Mouse (Mus musculus): ENCODE data around the gene Ing1. TPM values are rescaled to one million over a fixed set of nuclear protein-coding genes. Genes with fewer than 3 reads are reported as not detected.

The Ing1 gene
- polyA plus RNA-seq, 1 experiment from 2014 or later: 87.0 TPM

DNA sequence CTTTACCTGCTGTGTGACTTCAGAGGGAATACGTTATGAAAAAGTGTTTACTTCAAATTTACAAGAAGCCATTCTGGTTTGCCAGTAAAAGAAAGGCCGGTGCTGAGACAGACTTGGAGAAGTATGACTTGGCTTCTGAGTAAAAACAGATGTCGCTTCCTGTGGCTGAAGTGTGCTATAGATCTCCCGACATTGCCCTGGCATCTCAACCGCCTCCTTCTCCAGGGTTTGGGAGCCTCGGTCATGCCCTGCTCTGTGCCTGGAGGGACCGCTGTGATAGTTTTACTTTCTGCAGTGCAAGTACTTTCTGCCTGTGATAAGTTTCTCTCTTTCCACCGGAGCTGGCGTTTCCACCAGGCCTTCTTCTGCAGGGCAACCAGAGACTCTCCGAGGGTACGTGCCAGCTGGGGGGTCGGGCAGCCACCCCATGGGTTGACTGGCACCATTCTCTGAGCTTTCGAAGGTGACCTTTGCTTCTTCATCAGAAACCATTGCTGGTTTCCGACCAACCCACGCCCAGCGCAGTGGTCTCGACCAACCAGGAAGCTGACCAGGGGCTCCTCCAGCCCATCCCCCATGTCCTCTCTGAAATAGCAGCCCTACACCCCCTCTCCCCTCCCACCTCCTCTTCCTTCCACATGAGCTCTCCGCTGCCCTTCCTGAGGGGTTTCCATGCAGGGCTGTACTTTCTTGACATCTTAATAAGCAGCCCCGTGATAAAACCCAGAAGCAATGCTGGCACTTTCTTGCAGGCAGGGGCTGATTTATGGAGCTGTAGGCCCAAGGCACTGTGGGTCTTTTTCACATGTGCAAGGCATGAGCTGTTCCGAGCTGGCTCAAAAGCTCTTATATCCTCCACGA lies 30.4 kb downstream of the Ing1 start:
- no peak for DNase-seq (ENCODE audit: low spot score)

DNA sequence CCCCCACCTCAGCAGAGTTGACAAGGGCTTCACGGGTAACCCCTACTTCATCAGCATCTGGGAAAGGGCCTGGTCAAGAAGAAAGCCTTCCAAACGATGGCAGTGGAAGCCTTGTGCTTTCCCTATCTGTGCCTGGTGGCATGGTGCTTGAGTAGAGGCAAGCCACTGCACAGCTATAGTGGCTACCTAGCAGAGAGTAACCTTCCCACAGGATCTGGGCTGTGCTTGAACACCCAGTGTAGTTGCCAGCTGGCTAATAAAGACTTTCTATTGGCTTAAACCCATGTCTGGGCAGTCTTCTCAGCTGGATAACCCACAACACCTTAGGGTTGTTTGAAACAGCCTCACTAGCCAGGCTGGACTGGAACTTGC lies 31.0 kb downstream of the Ing1 start:
- no peak for DNase-seq (ENCODE audit: low spot score)

GRCm38 (mm10) chr8:11591837-11592236 lies 36.5 kb downstream of the Ing1 start:
- no peak for DNase-seq (ENCODE audit: low spot score)

DNA sequence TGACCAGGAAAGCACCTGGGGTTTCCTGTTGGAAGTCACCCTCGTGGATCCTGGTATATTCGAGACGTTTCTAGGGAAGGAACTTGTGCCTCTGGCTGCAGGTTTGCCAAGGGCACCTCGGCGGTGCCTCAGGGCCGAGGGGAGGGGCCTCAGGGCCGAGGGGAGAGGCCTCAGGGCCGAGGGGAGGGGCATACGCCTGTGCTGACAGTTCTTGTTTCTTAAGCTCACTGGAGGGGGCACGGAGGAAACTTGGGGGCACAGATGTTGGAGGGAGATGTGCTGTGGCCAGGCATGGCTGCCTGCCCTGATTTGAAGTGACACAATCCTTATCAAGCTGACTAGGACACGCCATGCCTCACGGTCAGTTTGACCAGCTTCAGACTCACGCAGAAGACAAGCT lies 36.9 kb downstream of the Ing1 start:
- peak; percentile 33 for DNase-seq (ENCODE audit: low spot score)

DNA sequence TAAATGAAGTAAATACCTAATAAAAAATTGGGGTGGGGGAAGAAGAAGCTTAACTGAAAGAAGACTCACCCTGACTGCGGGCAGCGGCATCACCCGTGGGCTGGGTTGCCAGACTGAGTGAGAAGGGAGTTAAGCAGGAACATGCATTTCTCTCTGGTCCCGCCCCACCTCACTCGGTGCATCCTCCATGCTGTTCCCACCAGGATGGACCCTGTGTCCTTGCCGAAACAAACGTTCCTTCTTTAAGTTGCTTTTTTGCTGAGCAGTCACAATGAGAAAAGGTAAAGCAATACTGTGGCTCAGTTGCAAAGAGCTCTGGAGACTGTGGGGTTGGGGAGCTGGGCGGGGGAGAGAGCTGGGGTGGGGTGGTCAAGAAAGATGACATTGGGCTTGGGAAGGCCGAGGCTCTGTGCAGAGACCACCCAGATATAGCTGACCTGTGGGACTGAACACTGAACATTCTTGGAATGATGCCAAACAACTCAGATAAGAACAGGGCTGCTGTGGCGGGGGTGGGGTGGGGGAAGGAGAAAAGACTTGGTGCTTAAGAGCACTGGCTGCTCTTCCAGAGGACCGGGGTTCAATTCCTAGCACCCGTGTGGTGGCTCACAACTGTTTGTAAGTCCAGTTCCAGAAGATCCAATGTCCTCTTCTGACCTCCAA lies 38.0 kb downstream of the Ing1 start:
- no peak for DNase-seq (ENCODE audit: low spot score)

GRCm38 (mm10) chr8:11600301-11600951 lies 45.1 kb downstream of the Ing1 start:
- no peak for DNase-seq (ENCODE audit: low spot score)

DNA sequence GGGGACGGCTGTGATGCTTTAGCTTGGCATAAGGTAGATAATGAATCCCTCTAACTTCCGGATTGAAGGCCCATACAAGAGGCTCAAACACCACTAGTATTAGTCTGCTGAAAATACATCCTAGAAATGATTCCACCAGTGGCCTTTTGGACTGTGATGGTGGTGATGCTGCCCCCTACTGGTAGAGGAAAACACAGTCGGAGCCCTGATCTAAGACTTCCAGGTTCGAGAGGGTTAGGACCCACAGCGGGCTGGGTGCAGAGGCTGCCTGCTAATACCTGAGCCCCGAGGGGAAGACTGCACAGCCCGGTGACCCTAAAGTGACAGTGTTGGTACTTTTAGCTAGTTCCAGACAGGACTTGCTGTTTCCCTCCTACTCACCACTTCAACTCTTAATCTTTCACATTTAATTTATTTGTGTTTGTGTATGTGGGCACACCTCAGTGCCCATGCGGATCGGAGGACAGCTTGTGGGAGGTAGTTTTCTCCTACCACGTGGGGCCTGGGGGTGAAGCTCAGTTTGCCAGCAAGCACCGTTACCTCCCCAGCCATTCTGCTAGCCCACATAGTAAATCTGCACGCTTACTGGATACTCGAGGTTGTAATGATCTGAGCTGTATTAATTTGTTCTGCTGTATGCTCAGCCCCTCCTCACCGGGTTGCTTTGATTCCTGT lies 46.8 kb downstream of the Ing1 start:
- peak; percentile 81 for DNase-seq (ENCODE audit: low spot score)

DNA sequence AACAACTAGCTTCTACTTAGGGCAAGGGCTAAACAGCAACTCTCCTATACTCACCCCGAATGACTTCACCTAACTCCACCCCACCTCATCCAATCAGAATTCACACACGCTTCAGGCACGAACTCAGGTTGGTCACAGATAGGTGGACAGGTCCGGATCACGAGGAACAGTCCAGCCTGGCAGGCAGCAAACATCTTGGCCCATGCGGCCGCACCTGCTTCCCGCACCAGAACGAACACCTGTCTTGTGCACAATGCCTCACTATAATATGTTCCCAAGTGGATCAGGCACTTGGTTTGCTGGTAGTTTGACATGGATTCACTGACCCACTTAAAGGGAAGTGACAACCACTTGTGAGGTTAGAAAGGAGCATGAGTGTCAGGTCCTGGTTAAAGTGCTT lies 53.5 kb downstream of the Ing1 start:
- no peak for DNase-seq (ENCODE audit: low spot score)

Other genes starting within 250 kb of the Ing1 start
- 25.4 and 27.8 TPM in 2 replicates for gene Col4a2, start 242.8 kb upstream of the Ing1 start, polyA plus RNA-seq (2015; fragmentation: Nextera tagmentation; extraction: Ambion mirVana)
- 56.0 and 57.0 TPM in 2 replicates for gene Col4a1, start 242.7 kb upstream of the Ing1 start, polyA plus RNA-seq (2015; fragmentation: Nextera tagmentation; extraction: Ambion mirVana)
- gene Rab20, start 76.9 kb upstream of the Ing1 start, polyA plus RNA-seq (2015; fragmentation: Nextera tagmentation; extraction: Ambion mirVana): 6.2 and 8.0 TPM in 2 replicates
- gene Naxd, start 58.1 kb upstream of the Ing1 start, polyA plus RNA-seq (2015; fragmentation: Nextera tagmentation; extraction: Ambion mirVana): 143 and 161 TPM in 2 replicates
- gene Cars2, start 4.8 kb upstream of the Ing1 start, polyA plus RNA-seq (2015; fragmentation: Nextera tagmentation; extraction: Ambion mirVana): 27.9 and 29.3 TPM in 2 replicates
- gene Ankrd10, start 80.2 kb downstream of the Ing1 start, polyA plus RNA-seq (2015; fragmentation: Nextera tagmentation; extraction: Ambion mirVana): 105 and 110 TPM in 2 replicates
- gene 1700016D06Rik, start 145.5 kb downstream of the Ing1 start, polyA plus RNA-seq (2015; fragmentation: Nextera tagmentation; extraction: Ambion mirVana): not detected in 2 replicates
- 16.5 and 16.6 TPM in 2 replicates for gene Arhgef7, start 172.2 kb downstream of the Ing1 start, polyA plus RNA-seq (2015; fragmentation: Nextera tagmentation; extraction: Ambion mirVana)